Mouse (Mus musculus): Measurements from ENCODE around the gene Xrcc5.

- TF ChIP-seq CEBPB (IDR thresholded peaks at IDR 0.05; ENCODE audit: low read depth) = no peak
- TF ChIP-seq CTCF (IDR thresholded peaks at IDR 0.05; ENCODE audit: control insufficient read depth, insufficient read depth, insufficient read length) = no peak
- no peak for TF ChIP-seq MAX (IDR thresholded peaks at IDR 0.05)
- no peak for TF ChIP-seq FOSL1 (IDR thresholded peaks at IDR 0.05; ENCODE audit: insufficient read depth, low read length, poor library complexity, severe bottlenecking)
- TF ChIP-seq USF1 (IDR thresholded peaks at IDR 0.05; ENCODE audit: low read depth) = no peak
- TF ChIP-seq MYOG (IDR thresholded peaks at IDR 0.05; ENCODE audit: control insufficient read depth, extremely low read depth, insufficient read length) = no peak
- no peak for TF ChIP-seq MYOD1 (IDR thresholded peaks at IDR 0.05; ENCODE audit: control insufficient read depth, insufficient read length, low read depth)
Measured at GRCm38 (mm10) chr1:72411108-72411507, 103.9 kb downstream of the Xrcc5 start.

Data from C2C12 (cell line).